Mouse (Mus musculus) ES-Bruce4 (cell line): ENCODE measurements around the gene Neurod2.

Experiments
- CTCF ChIP-seq: IDR thresholded peaks from one replicate; pipeline ENCODE4 v1.8.1; 2011; ENCODE audit warnings: low read depth, low read length
- EP300 ChIP-seq: IDR thresholded peaks from 2 replicates; pipeline ENCODE4 v1.6.1; 2011; ENCODE audit warnings: low read depth, low read length; ENCODE audit not compliant: insufficient read depth
- POLR2A ChIP-seq: IDR thresholded peaks from one replicate; pipeline ENCODE4 v1.8.1; 2011; ENCODE audit warnings: low read length; ENCODE audit not compliant: insufficient read depth

DNA sequence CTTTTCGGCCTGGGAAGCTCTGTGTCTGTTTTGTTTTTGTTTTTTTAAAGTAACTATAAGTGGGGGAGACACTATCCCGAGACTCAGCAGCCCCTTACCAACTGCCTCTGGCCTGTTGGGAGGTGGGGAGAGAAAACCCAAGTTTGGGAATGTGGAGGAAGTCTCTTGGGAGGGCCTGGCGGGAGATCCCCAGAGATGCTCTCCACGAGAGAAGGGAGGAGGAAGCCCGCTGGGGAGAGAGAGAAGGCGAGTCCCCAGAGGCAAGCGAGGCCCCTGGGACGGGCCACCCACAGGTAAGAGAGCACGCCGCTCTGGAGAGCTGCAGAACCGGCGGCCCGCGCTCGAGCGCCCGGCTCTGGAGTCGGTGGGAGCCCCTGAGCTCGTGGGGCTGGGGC is 2.7 kb downstream of the Neurod2 start:
- TF ChIP-seq CTCF (no peak), POLR2A (no peak), EP300 (no peak)
